Mouse (Mus musculus) olfactory bulb, adult 2 months (tissue): ENCODE data around the gene Adap1.

Experiments
- CTCF ChIP-seq: fragments of 200-500 bp; IDR thresholded peaks from 2 replicates; pipeline ENCODE4 v1.5.1; 2012; ENCODE audit warnings: low read depth, mild to moderate bottlenecking, low read length, moderate library complexity; ENCODE audit not compliant: insufficient read depth
- POLR2A ChIP-seq: fragments of 200-500 bp; IDR thresholded peaks from 2 replicates; pipeline ENCODE4 v1.6.1; 2012; ENCODE audit warnings: mild to moderate bottlenecking, low read depth, low read length, moderate library complexity; ENCODE audit not compliant: insufficient read depth

DNA sequence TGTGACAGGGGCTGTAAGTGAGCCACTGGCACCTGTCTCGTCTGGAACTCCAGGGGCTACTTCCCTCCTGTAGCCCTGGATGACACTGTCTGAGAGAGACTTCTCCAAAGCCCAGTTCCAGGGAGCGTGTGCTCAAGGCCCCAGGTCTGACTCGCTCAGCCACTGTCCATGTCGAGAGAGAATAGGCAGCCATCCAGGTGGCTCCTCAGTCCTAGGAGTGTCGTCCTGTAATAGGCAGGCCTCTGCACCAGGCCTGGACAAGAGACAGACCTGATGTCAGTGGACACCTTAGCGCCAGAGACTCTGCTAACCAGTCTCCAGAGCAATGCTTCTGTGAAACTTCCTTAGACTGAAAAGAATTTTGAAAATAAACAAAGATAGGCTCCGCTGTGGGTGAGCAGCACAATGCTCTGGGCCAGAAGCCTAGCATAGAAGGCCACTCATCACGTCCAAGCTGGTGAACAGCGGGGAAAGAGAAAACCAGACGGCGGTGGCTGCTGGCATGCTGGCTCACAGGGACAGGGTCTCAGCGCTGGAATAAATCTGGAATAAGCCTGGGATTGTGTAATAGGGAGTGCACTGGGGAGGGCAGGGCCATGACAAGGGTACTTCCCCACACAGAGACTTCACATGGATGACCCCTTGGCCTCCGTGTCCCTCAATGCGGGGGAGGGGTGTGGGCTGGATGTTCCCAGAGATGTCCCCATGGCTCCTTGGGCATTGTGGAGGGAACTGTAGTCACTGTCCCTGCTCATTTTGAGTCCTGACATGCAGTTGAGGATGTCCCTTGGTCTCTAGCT lies 39.1 kb downstream of the Adap1 start:
- TF ChIP-seq POLR2A (no peak), CTCF (no peak)
